Mouse (Mus musculus) midbrain, embryonic 13.5 days (tissue): ENCODE measurements around the gene Sept8. TPM values are rescaled to one million over a fixed set of nuclear protein-coding genes. Genes with fewer than 3 reads are reported as not detected.
A peak's percentile ranks its signal among the peaks of the same experiment; 100 is the strongest.
"Not testable (repeated sequence)": the region's sequence is repeated elsewhere in the genome, so short reads cannot be mapped to it uniquely, and the experiment has no call there.

Experiments
- ATAC-seq: fragments of 200-750 bp; cut with Nextera tagmentation; 2 replicates; pipeline ENCODE4 v1.8.0; 2017; ENCODE audit warnings: mild to moderate bottlenecking, moderate TSS enrichment, moderate library complexity
- H3K27ac ChIP-seq: fragments of 300-500 bp; sonication (generic); 2 replicates; pipeline ENCODE4 v1.5.1; 2015; ENCODE audit warnings: inconsistent platforms, mild to moderate bottlenecking, moderate library complexity
- H3K27me3 ChIP-seq: fragments of 300-500 bp; sonication (generic); 2 replicates; pipeline ENCODE4 v1.6.1; 2015; ENCODE audit warnings: mild to moderate bottlenecking, inconsistent platforms
- H3K36me3 ChIP-seq: fragments of 300-500 bp; sonication (generic); 2 replicates; pipeline ENCODE4 v1.6.1; 2015; ENCODE audit warnings: mild to moderate bottlenecking, inconsistent platforms
- H3K4me1 ChIP-seq: fragments of 300-500 bp; sonication (generic); replicated peaks from 2 replicates; pipeline ENCODE4 v1.6.1; 2015; ENCODE audit warnings: inconsistent platforms
- H3K4me2 ChIP-seq: fragments of 300-500 bp; sonication (generic); replicated peaks from 2 replicates; pipeline ENCODE4 v1.6.1; 2015; ENCODE audit warnings: moderate library complexity, mild to moderate bottlenecking, inconsistent platforms
- H3K4me3 ChIP-seq: fragments of 300-500 bp; sonication (generic); replicated peaks from 2 replicates; pipeline ENCODE4 v1.5.1; 2015; ENCODE audit warnings: mild to moderate bottlenecking, inconsistent platforms
- H3K9ac ChIP-seq: fragments of 300-500 bp; sonication (generic); replicated peaks from 2 replicates; pipeline ENCODE4 v1.6.1; 2015; ENCODE audit warnings: mild to moderate bottlenecking, inconsistent platforms
- H3K9me3 ChIP-seq: fragments of 300-500 bp; sonication (generic); 2 replicates; pipeline ENCODE4 v1.6.1; 2016; ENCODE audit warnings: mild to moderate bottlenecking, inconsistent platforms
- WGBS: fragments of 180-500 bp; shearing (Covaris S2); methylation state at CpG from one replicate; pipeline ENCODE4 v1.1.7; 2015; 5-methylcytosine and 5-hydroxymethylcytosine counted together
- polyA plus RNA-seq: library from polyadenylated mRNA; unstranded; fragments of >200 nt; fragmentation: Nextera tagmentation; extraction: Ambion mirVana; gene quantifications from 2 replicates; pipeline ENCODE4 v1.2.1, GENCODE M21; 2015

Sept8 gene
- polyA plus RNA-seq, 1 experiment from 2014 or later = 12.7 TPM

- not testable (repeated sequence) for H3K9me3 ChIP-seq, H3K27ac ChIP-seq, ATAC-seq, H3K36me3 ChIP-seq, H3K4me1 ChIP-seq, H3K4me2 ChIP-seq, H3K4me3 ChIP-seq, H3K27me3 ChIP-seq, H3K9ac ChIP-seq
- WGBS = 89% methylated on average over 2 of the region's 3 CpGs
These were observed 38.9 kb downstream of the Sept8 start for GRCm38 (mm10) chr11:53557992-53558391.

- WGBS = 62% methylated on average over 2 of the region's 3 CpGs
- H3K4me1 ChIP-seq, H3K27me3 ChIP-seq, H3K4me2 ChIP-seq, H3K4me3 ChIP-seq, H3K9ac ChIP-seq, H3K9me3 ChIP-seq, H3K27ac ChIP-seq, H3K36me3 ChIP-seq, ATAC-seq: not testable (repeated sequence)
These were observed 40.9 kb downstream of the Sept8 start for GRCm38 (mm10) chr11:53559980-53560379.

GRCm38 (mm10) chr11:53561986-53562385 is 42.9 kb downstream of the Sept8 start:
- Histone ChIP-seq H3K4me3 (no peak overlapping the region), H3K27me3 (no peaks in the 10 kb centered on the region), H3K4me2 (no peak overlapping the region), H3K27ac (no peak overlapping the region), H3K4me1 (peaks cover 5% of the 10 kb centered on the region), H3K36me3 (no peaks in the 10 kb centered on the region), H3K9me3 (peaks cover 3% of the 10 kb centered on the region; the same call in 1 of the 2 replicates), H3K9ac (no peak overlapping the region)
- WGBS = 80% methylated on average over 2 of the region's 2 CpGs
- no peak for ATAC-seq

- peak overlapping the region; percentile 60 for H3K4me2 ChIP-seq
- peak overlapping the region; percentile 93 for H3K4me3 ChIP-seq
- ATAC-seq = peak; percentile 25
- no peak overlapping the region for H3K27ac ChIP-seq
- H3K4me1 ChIP-seq = peaks cover 24% of the 10 kb centered on the region
- WGBS = 84% methylated on average over 4 of the region's 4 CpGs
- peaks cover 3% of the 10 kb centered on the region; the same call in 1 of the 2 replicates for H3K9me3 ChIP-seq
- no peaks in the 10 kb centered on the region for H3K27me3 ChIP-seq
- peak overlapping the region; percentile 92 for H3K9ac ChIP-seq
- peaks cover 10% of the 10 kb centered on the region for H3K36me3 ChIP-seq
These were observed 47.6 kb downstream of the Sept8 start for GRCm38 (mm10) chr11:53566646-53567045.

GRCm38 (mm10) chr11:53567224-53568014 is 48.4 kb downstream of the Sept8 start, which contains the start of gene Kif3a:
Kif3a (plus strand) TSS chr11:53567379.
- Histone ChIP-seq H3K36me3 (peaks cover 16% of the 10 kb centered on the region), H3K9ac (peak within 1 kb of the TSS; percentile 92), H3K4me1 (peaks cover 24% of the 10 kb centered on the region), H3K9me3 (peaks cover 3% of the 10 kb centered on the region; the same call in 1 of the 2 replicates), H3K4me3 (peak within 1 kb of the TSS; percentile 93), H3K27me3 (no peaks in the 10 kb centered on the region), H3K4me2 (peak within 1 kb of the TSS; percentile 60), H3K27ac (peak within 1 kb of the TSS; percentile 94)
- under 1% methylated on average over 69 of the region's 69 CpGs for WGBS
- peak; percentile 97 for ATAC-seq

GRCm38 (mm10) chr11:53580562-53580961 is 61.5 kb downstream of the Sept8 start:
- H3K36me3 ChIP-seq = peaks cover 69% of the 10 kb centered on the region
- WGBS = 95% methylated on average over 3 of the region's 3 CpGs
- no peak for ATAC-seq

GRCm38 (mm10) chr11:53583151-53583550 is 64.1 kb downstream of the Sept8 start:
- Histone ChIP-seq H3K9me3 (no peaks in the 10 kb centered on the region), H3K36me3 (peaks cover 82% of the 10 kb centered on the region), H3K9ac (no peak overlapping the region), H3K4me3 (no peak overlapping the region), H3K4me1 (no peaks in the 10 kb centered on the region), H3K27ac (no peak overlapping the region), H3K4me2 (no peak overlapping the region), H3K27me3 (no peaks in the 10 kb centered on the region)
- WGBS = 75% methylated on average over 10 of the region's 10 CpGs
- no peak; the same call in 1 of the 2 replicates for ATAC-seq

More at GRCm38 (mm10) chr11:53580562-53580961, 61.5 kb downstream of the Sept8 start:
- Histone ChIP-seq H3K9me3 (no peaks in the 10 kb centered on the region), H3K4me2 (no peak overlapping the region), H3K27ac (no peak overlapping the region), H3K27me3 (no peaks in the 10 kb centered on the region), H3K4me3 (no peak overlapping the region), H3K4me1 (no peaks in the 10 kb centered on the region), H3K9ac (no peak overlapping the region)

GRCm38 (mm10) chr11:53584849-53585248 is 65.8 kb downstream of the Sept8 start:
- Histone ChIP-seq H3K9ac (no peak overlapping the region), H3K9me3 (no peaks in the 10 kb centered on the region), H3K4me1 (no peaks in the 10 kb centered on the region), H3K4me2 (no peak overlapping the region), H3K27ac (no peak overlapping the region), H3K4me3 (no peak overlapping the region), H3K27me3 (no peaks in the 10 kb centered on the region), H3K36me3 (peaks cover 86% of the 10 kb centered on the region)
- WGBS = 69% methylated on average over 3 of the region's 3 CpGs
- ATAC-seq = no peak

GRCm38 (mm10) chr11:53585510-53585909 is 66.5 kb downstream of the Sept8 start:
- Histone ChIP-seq H3K27ac (no peak overlapping the region), H3K36me3 (peaks cover 82% of the 10 kb centered on the region), H3K4me3 (no peak overlapping the region), H3K4me1 (no peaks in the 10 kb centered on the region), H3K9ac (no peak overlapping the region), H3K27me3 (no peaks in the 10 kb centered on the region), H3K9me3 (no peaks in the 10 kb centered on the region), H3K4me2 (no peak overlapping the region)
- ATAC-seq = no peak
- WGBS = 97% methylated on average over 6 of the region's 6 CpGs

GRCm38 (mm10) chr11:53588279-53588678 is 69.2 kb downstream of the Sept8 start:
- ATAC-seq = no peak
- H3K4me3 ChIP-seq = no peak overlapping the region
- no peaks in the 10 kb centered on the region for H3K27me3 ChIP-seq
- H3K4me1 ChIP-seq = no peaks in the 10 kb centered on the region
- no peaks in the 10 kb centered on the region for H3K9me3 ChIP-seq
- no peak overlapping the region for H3K27ac ChIP-seq
- WGBS = 80% methylated on average over 8 of the region's 8 CpGs
- H3K4me2 ChIP-seq = no peak overlapping the region
- H3K36me3 ChIP-seq = peaks cover 89% of the 10 kb centered on the region
- H3K9ac ChIP-seq = no peak overlapping the region

GRCm38 (mm10) chr11:53590368-53590768 is 71.3 kb downstream of the Sept8 start:
- 46% methylated on average over 15 of the region's 15 CpGs for WGBS
- H3K36me3 ChIP-seq = peaks cover 90% of the 10 kb centered on the region
- H3K9ac ChIP-seq = no peak overlapping the region
- no peak overlapping the region for H3K4me3 ChIP-seq
- no peaks in the 10 kb centered on the region for H3K9me3 ChIP-seq
- no peak overlapping the region for H3K4me2 ChIP-seq
- no peaks in the 10 kb centered on the region for H3K4me1 ChIP-seq
- no peak for ATAC-seq
- no peaks in the 10 kb centered on the region for H3K27me3 ChIP-seq
- H3K27ac ChIP-seq = no peak overlapping the region

- Histone ChIP-seq H3K27ac (no peak overlapping the region), H3K27me3 (no peaks in the 10 kb centered on the region), H3K4me3 (no peak overlapping the region), H3K36me3 (peaks cover 88% of the 10 kb centered on the region), H3K9me3 (no peaks in the 10 kb centered on the region), H3K4me2 (no peak overlapping the region), H3K9ac (no peak overlapping the region), H3K4me1 (no peaks in the 10 kb centered on the region)
- no peak for ATAC-seq
- 90% methylated on average over 5 of the region's 5 CpGs for WGBS
These were observed 72.1 kb downstream of the Sept8 start for GRCm38 (mm10) chr11:53591116-53591515.
